Mouse (Mus musculus) cerebellum, adult 2 months (tissue): ENCODE data around the gene 2510009E07Rik.

ENCODE experiments used
- CTCF ChIP-seq: fragments of 200-500 bp; IDR thresholded peaks from 2 replicates; pipeline ENCODE4 v1.5.1; 2011; ENCODE audit warnings: low read depth, mild to moderate bottlenecking, control low read depth, low read length, moderate library complexity, borderline replicate concordance; ENCODE audit not compliant: insufficient read depth
- POLR2A ChIP-seq: fragments of 200-500 bp; IDR thresholded peaks from 2 replicates; pipeline ENCODE4 v1.6.1; 2011; ENCODE audit warnings: low read length, control low read depth, borderline replicate concordance; ENCODE audit not compliant: insufficient read depth

GRCm38 (mm10) chr16:21719770-21720169 is 25.3 kb upstream of the 2510009E07Rik start:
- TF ChIP-seq CTCF (no peak), POLR2A (no peak)
